Mouse (Mus musculus): Measurements from ENCODE around the gene Acvr1c. TPM values are rescaled to one million over a fixed set of nuclear protein-coding genes. Genes with fewer than 3 reads are reported as not detected.
A peak's percentile ranks its signal among the peaks of the same experiment; 100 is the strongest.

Gene Acvr1c
- total RNA-seq, 2 experiments from 2014 or later, result 0.68 to 1.0 TPM

DNA sequence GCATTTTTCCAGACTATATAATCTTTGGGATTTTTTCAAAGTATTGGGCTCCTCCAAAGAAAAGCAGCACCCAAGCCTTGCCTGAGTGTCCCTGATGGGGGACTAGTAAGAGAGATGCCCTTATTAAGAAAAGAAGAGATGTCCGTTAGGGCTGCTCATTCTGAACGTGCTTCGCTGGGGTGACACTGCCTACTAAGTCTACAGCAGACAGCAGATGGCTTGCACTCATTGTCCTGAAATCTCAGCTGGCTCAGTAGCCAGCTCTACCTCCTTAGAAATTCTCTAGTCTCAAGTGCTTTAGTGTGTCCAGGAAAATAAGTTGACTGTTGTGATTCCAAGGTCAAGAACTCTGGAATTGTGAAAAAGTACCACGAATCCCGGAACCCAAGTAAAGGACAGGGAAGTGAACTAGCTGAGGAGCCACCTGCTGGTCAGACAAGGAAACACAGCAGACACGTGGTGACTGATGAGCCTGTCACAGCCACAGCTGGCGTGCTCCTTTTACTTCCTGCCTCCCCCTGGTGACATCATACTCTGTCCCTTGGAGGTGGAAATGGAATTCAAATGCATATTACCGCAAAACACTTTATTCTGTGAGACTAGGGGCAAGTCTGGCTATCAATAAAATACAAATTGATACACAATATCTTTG, 75.3 kb downstream of the Acvr1c start:
- DNase-seq, result peak; percentile 72

DNA sequence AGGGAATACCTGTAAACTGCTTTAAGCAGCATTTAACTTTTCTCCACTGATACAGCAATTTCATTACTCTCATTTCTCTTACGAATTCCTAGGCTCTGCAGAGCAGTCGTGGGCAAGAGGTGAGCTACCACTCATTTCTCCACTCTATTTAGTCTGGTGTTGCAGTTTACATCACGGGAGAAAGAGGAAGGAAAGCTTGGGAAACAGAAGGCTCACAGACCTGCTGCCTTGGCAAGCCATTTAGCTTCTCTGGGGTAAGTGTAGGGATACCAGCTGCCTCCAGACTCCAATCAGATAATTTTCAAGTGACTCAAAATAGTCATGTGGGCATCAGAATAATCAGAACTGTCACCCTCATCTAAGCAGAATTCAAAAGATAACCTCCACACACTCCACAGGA, 76.6 kb downstream of the Acvr1c start:
- no peak for DNase-seq

DNA sequence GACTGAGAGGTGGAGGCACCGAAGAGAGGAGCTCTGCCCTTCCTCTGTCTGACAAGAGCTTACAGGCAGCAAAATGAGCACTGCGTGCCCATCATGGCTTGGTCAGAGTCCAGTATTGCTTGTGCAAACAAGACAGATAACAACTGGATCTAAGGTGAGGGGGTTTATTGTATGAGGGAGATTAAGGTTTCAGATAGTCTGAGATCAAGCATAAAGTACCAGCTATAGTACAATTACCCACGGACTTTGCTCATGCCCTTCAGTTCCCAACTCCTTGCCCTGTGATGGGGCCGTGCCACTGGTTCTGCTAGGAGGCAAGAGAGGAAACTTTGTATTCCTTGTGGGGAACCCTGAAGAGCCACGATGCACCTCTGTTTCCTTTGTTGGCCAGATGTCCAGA, 78.5 kb downstream of the Acvr1c start:
- DNase-seq, result no peak

- DNase-seq, result no peak
Observed at GRCm38 (mm10) chr2:58276454-58276853, 81.2 kb downstream of the Acvr1c start.

DNA sequence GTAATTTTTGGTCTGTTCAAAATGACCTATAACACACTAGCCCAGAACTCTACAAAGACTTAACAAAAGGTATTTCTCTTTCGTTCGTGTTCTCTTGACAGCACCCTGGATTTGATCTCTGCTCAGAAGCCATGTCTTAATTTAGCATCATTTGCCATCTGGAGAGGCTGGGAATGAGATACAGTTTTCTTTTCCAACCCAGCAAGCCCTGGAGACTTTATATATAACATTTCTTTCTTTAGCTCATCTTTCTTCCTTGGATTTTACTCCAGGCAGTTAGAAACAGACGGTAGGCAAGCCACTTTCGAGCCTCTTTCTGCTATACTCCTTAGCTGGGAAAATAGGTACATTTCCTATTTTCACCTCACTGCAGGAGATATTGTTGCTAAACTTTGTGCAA, 117.1 kb downstream of the Acvr1c start:
- DNase-seq, result no peak

DNA sequence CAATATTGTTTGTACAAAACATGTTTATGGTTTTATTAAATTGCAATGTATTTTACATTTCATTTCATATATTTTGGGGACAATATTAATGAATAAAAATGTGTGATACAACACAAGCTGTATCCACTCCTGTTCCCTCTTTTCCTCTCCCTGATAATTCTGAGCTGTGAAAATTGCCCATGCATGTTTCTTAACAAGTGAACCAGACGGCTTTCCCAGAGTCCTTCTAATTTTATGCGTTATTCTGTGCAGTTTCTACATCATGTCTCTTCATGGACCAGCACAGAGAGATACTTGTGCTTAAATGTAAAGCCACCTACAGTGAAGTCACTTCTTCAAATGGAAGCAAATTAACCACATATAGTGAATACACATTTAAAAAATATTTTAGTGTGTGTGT, 120.2 kb downstream of the Acvr1c start:
- no peak for DNase-seq

Other genes starting within 250 kb of the Acvr1c start
- gene Cytip, start 162.4 kb downstream of the Acvr1c start, total RNA-seq (2021), result 1 to 10 TPM in 1 of 2 experiments, under 1 TPM in 1; 0.97 to 1.2 TPM
- not detected for gene Gm17409, start 112.2 kb upstream of the Acvr1c start, total RNA-seq (2021)
- 10 to 100 TPM; 35.3 to 36.0 TPM for gene Acvr1, start 209.3 kb upstream of the Acvr1c start, total RNA-seq (2021)
- gene Upp2, start 209.4 kb upstream of the Acvr1c start, total RNA-seq (2021), result 1 to 10 TPM; 1.6 to 2.8 TPM

Data from heart, postnatal 4 days (tissue).